Mouse (Mus musculus) kidney, embryonic 14.5 days (tissue): ENCODE measurements at regions not wholly inside any gene's neighbourhood (a gene's known extent, or its start where the extent isn't known, plus 50 kb on each side); places are given as distances from the start of the nearest gene placed in this dataset.

ENCODE experiments used
- ATAC-seq: fragments of 200-750 bp; cut with Nextera tagmentation; 2 replicates; pipeline ENCODE4 v1.8.0; 2017; ENCODE audit warnings: moderate number of reproducible peaks, mild to moderate bottlenecking, moderate TSS enrichment, moderate library complexity; ENCODE audit not compliant: low FRiP score, low TSS enrichment
- H3K27ac ChIP-seq: fragments of 300-500 bp; sonication (generic); 2 replicates; pipeline ENCODE4 v1.5.1; 2014; ENCODE audit warnings: low read depth, mild to moderate bottlenecking, low read length, moderate library complexity, mixed read lengths
- H3K27me3 ChIP-seq: fragments of 300-500 bp; sonication (generic); 2 replicates; pipeline ENCODE4 v1.6.1; 2014; ENCODE audit warnings: mild to moderate bottlenecking, low read length; ENCODE audit not compliant: control insufficient read depth, insufficient read depth
- H3K36me3 ChIP-seq: fragments of 300-500 bp; sonication (generic); 2 replicates; pipeline ENCODE4 v1.6.1; 2014; ENCODE audit warnings: low read length, mixed read lengths; ENCODE audit not compliant: control insufficient read depth, insufficient read depth
- H3K4me1 ChIP-seq: fragments of 300-500 bp; sonication (generic); 2 replicates; pipeline ENCODE4 v1.6.1; 2014; ENCODE audit warnings: low read length, mixed read lengths; ENCODE audit not compliant: control insufficient read depth, insufficient read depth
- H3K4me2 ChIP-seq: fragments of 300-500 bp; sonication (generic); replicated peaks from 2 replicates; pipeline ENCODE4 v1.6.1; 2014; ENCODE audit warnings: low read depth, mild to moderate bottlenecking, low read length
- H3K4me3 ChIP-seq: fragments of 300-500 bp; sonication (generic); 2 replicates; pipeline ENCODE4 v1.5.1; 2014; ENCODE audit warnings: mild to moderate bottlenecking, low read length
- H3K9ac ChIP-seq: fragments of 300-500 bp; sonication (generic); 2 replicates; pipeline ENCODE4 v1.6.1; 2014; ENCODE audit warnings: low read depth, mild to moderate bottlenecking, low read length, moderate library complexity
- H3K9me3 ChIP-seq: fragments of 300-500 bp; sonication (generic); 2 replicates; pipeline ENCODE4 v1.6.1; 2016; ENCODE audit warnings: low read length; ENCODE audit not compliant: control insufficient read depth
- WGBS: fragments of 180-500 bp; shearing (Covaris S2); extraction: QIAGEN DNeasy Blood & Tissue Kit; methylation state at CpG from one replicate; pipeline ENCODE4 v1.1.7; 2014; 5-methylcytosine and 5-hydroxymethylcytosine counted together

- ATAC-seq: no peak
- H3K4me2 ChIP-seq: no peak overlapping the region
- 61% methylated on average over 3 of the region's 3 CpGs for WGBS
Observed at GRCm38 (mm10) chr9:122476356-122476755, 124.9 kb downstream of the Abhd5 start.

DNA sequence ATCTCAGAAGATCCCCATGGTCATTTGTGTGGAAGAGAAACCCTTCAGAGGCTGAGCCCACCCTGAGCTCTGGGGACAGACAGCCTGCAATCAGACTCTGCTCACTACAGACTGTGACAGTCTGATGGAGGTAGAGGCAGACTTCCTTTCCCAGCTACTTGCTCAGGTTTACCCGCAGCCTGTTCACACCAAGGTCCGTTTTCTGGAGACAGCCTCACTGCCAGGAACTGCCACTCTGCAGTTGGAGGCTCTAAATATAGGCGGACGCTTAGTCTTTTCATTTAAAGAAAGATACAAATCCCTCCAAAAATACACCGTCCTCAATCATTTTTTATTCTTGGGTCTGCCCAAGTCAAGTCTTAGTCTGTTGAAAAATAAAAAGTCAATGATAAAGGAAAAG, 135.6 kb downstream of the Abhd5 start:
- H3K9ac ChIP-seq: no peak overlapping the region
- H3K4me1 ChIP-seq: no peaks in the 10 kb centered on the region
- no peak for ATAC-seq
- H3K36me3 ChIP-seq: no peaks in the 10 kb centered on the region
- 83% methylated on average over 5 of the region's 5 CpGs for WGBS
- no peak overlapping the region for H3K27ac ChIP-seq
- H3K9me3 ChIP-seq: no peaks in the 10 kb centered on the region
- no peak overlapping the region for H3K4me2 ChIP-seq
- no peak overlapping the region for H3K4me3 ChIP-seq
- no peaks in the 10 kb centered on the region for H3K27me3 ChIP-seq

More at GRCm38 (mm10) chr9:122476356-122476755, 124.9 kb downstream of the Abhd5 start:
- Histone ChIP-seq H3K27me3 (no peaks in the 10 kb centered on the region), H3K4me3 (no peak overlapping the region), H3K36me3 (no peaks in the 10 kb centered on the region), H3K9me3 (no peaks in the 10 kb centered on the region), H3K9ac (no peak overlapping the region), H3K27ac (no peak overlapping the region), H3K4me1 (no peaks in the 10 kb centered on the region)

DNA sequence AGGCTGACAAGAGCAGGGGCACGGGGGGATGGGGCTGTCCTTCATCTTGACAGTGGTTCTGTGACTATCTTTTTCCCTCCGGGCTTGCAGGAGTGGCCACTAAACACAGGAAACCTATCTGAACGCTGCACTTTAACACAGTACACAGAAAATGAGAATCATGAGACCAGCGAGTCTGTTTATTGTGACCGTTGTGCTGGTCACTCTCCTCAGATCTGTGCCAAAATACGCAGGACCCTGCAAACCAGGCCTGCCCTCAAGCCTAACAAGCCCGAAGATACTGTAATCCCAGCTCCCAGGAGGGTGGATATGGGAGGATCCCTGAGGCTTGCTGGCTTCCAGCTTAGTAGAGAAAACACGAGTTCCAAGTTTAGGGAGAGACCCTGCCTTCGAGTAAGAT, 143.3 kb downstream of the Abhd5 start:
- Histone ChIP-seq H3K4me1 (no peaks in the 10 kb centered on the region), H3K9me3 (no peaks in the 10 kb centered on the region), H3K27me3 (no peaks in the 10 kb centered on the region), H3K9ac (no peak overlapping the region), H3K36me3 (no peaks in the 10 kb centered on the region), H3K27ac (no peak overlapping the region), H3K4me3 (no peak overlapping the region), H3K4me2 (no peak overlapping the region)
- ATAC-seq: no peak
- 76% methylated on average over 9 of the region's 9 CpGs for WGBS

GRCm38 (mm10) chr9:122496482-122496985, 145.1 kb downstream of the Abhd5 start:
- 87% methylated on average over 2 of the region's 2 CpGs for WGBS
- no peaks in the 10 kb centered on the region for H3K9me3 ChIP-seq
- no peak overlapping the region for H3K4me2 ChIP-seq
- no peaks in the 10 kb centered on the region for H3K27me3 ChIP-seq
- H3K9ac ChIP-seq: no peak overlapping the region
- H3K4me3 ChIP-seq: no peak overlapping the region
- no peak overlapping the region for H3K27ac ChIP-seq
- H3K36me3 ChIP-seq: no peaks in the 10 kb centered on the region
- ATAC-seq: no peak
- H3K4me1 ChIP-seq: no peaks in the 10 kb centered on the region

DNA sequence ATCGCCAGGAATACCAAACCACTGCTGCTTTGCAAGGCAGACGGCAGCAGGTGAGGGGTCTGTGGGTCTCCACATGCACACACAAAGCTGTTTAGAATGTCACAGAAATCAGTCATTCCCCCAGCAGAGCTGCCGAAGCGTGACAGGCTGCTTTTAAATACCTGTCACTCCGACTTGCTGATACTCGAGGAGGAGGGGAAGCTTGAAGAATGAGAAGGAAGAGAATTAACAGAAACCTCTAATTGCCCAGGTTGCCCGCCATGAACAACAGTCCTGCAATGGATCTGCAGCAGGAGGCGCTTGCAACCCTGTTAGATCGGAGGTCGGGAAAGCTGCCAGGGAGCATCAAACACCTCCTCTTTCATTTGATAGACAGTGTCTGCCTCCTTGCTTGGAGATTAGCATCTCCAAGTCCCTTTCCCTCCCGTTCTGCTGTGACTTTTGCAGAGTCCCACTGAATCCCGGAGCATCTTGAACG, 150.5 kb downstream of the Abhd5 start:
- no peaks in the 10 kb centered on the region for H3K27me3 ChIP-seq
- 32% methylated on average over 13 of the region's 13 CpGs for WGBS
- no peak overlapping the region for H3K4me3 ChIP-seq
- H3K36me3 ChIP-seq: no peaks in the 10 kb centered on the region
- no peak overlapping the region for H3K4me2 ChIP-seq
- no peak for ATAC-seq
- H3K9ac ChIP-seq: no peak overlapping the region
- no peak overlapping the region for H3K27ac ChIP-seq
- no peaks in the 10 kb centered on the region for H3K9me3 ChIP-seq
- no peaks in the 10 kb centered on the region for H3K4me1 ChIP-seq

DNA sequence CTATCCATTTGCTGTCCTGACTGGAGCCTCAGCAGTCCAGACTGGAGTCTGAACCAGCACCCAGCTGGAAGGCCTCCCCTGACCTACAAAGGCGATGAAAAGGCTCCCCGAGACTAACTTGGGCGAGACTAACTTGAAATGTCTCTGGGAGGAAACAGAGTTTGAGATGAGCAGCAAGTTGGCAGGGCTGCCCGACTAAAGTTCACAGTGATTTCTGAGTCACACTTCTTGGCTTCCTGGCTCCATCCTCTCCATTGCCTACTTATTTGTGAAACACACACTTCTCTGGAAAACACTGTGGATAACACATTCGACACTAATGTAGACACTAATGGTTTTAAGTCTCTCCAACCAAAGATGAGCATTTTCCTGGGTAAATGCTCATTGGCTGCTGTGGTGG, 170.2 kb downstream of the Abhd5 start:
- Histone ChIP-seq H3K9me3 (no peaks in the 10 kb centered on the region), H3K9ac (no peak overlapping the region), H3K27me3 (no peaks in the 10 kb centered on the region), H3K36me3 (no peaks in the 10 kb centered on the region), H3K4me2 (no peak overlapping the region), H3K4me3 (no peak overlapping the region), H3K4me1 (no peaks in the 10 kb centered on the region), H3K27ac (no peak overlapping the region)
- no peak for ATAC-seq
- WGBS: 69% methylated on average over 5 of the region's 5 CpGs

GRCm38 (mm10) chr9:122525621-122526055, 174.2 kb downstream of the Abhd5 start:
- 43% methylated on average over 10 of the region's 10 CpGs for WGBS
- Histone ChIP-seq H3K4me3 (no peak overlapping the region), H3K27ac (no peak overlapping the region), H3K4me1 (no peaks in the 10 kb centered on the region), H3K9ac (no peak overlapping the region), H3K9me3 (no peaks in the 10 kb centered on the region), H3K36me3 (no peaks in the 10 kb centered on the region), H3K4me2 (no peak overlapping the region), H3K27me3 (no peaks in the 10 kb centered on the region)
- ATAC-seq: no peak

DNA sequence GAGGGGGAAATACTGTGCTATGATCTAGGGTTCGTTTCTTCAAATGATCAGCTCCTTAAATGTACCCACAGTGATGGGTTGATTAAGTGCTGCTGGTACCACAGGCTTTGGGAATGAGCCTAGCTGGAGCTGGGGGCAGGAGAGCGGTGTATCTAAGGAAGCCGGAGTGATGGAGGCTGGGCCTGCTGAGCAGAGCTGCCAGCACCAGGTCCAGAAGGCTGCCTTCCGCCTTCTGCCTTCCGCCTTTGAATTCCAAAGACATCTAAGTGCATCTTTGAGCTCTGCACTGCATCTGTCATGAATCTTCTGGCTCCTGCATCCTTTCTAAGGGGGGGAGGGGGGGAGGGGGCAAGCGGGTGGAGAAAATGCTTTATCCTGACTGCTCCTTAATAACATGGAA, 176.9 kb downstream of the Abhd5 start:
- Histone ChIP-seq H3K4me1 (no peaks in the 10 kb centered on the region), H3K27ac (no peak overlapping the region), H3K9ac (no peak overlapping the region), H3K4me3 (no peak overlapping the region), H3K36me3 (no peaks in the 10 kb centered on the region), H3K9me3 (no peaks in the 10 kb centered on the region), H3K4me2 (no peak overlapping the region), H3K27me3 (no peaks in the 10 kb centered on the region)
- no peak for ATAC-seq
- 72% methylated on average over 6 of the region's 6 CpGs for WGBS

GRCm38 (mm10) chr9:122529721-122530120, 178.3 kb downstream of the Abhd5 start:
- H3K4me3 ChIP-seq: no peak overlapping the region
- no peaks in the 10 kb centered on the region for H3K4me1 ChIP-seq
- ATAC-seq: no peak
- no peak overlapping the region for H3K27ac ChIP-seq
- H3K9me3 ChIP-seq: no peaks in the 10 kb centered on the region
- H3K4me2 ChIP-seq: no peak overlapping the region
- H3K27me3 ChIP-seq: no peaks in the 10 kb centered on the region
- no peak overlapping the region for H3K9ac ChIP-seq
- H3K36me3 ChIP-seq: no peaks in the 10 kb centered on the region
